Mouse (Mus musculus): Measurements from ENCODE around the gene Ago1. TPM values are rescaled to one million over a fixed set of nuclear protein-coding genes. Genes with fewer than 3 reads are reported as not detected.

Ago1 gene
- total RNA-seq, 2 experiments from 2014 or later = 47.2 to 52.2 TPM

DNA sequence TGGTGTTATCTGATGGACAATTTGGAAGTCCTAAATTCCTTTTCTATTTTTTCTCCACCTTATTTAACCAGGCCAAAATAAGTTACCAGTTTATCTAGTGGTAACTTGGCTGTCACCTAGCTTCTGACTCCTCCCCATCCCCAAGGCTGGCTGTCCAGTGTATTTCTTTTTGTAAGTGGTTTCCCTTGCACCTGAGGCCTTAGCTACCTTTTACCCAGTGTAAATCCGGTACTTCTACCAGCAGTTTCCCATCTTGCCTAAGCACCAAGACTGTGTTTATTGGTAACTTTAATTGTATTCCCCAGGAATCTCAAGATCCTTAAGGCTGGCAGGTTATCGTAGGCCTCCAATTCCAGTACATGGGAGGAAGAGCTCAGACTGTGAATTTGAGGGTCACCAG lies 34.3 kb downstream of the Ago1 start:
- intact Hi-C loops (cut with DNase I) = no loop called here
- no peak for DNase-seq (ENCODE audit: extremely low spot score in 1 of 2, low spot score in 2 of 2)
- no peak for TF ChIP-seq CTCF (IDR thresholded peaks at IDR 0.05)
- H3K4me3 ChIP-seq = no peak overlapping the region
- no peak overlapping the region for H3K27ac ChIP-seq

GRCm38 (mm10) chr4:126433175-126433574 lies 35.2 kb downstream of the Ago1 start:
- DNase-seq (ENCODE audit: extremely low spot score in 1 of 2, low spot score in 2 of 2) = no peak
- Histone ChIP-seq H3K4me3 (no peak overlapping the region), H3K27ac (no peak overlapping the region)
- intact Hi-C loops (cut with DNase I) = no loop called here
- TF ChIP-seq CTCF (IDR thresholded peaks at IDR 0.05) = no peak

DNA sequence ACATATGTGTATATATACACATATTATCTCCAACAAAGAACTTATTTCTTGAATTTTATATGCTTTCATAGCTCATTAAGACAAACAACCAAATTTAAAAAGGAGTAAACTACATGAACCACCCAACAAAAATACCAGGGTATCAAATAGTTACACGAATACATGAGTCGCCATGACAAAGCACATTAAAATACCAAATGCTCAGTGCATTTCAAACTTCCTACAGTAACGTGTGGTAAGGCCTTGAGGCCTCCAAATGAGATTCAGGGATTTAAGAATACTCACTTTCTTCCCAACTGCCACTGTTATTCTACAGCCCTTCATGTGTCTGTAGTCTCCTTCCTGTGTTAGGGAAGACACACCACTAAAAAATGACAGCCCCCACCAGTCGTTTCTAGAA lies 36.6 kb downstream of the Ago1 start:
- Histone ChIP-seq H3K27ac (no peak overlapping the region), H3K4me3 (no peak overlapping the region)
- no peak for TF ChIP-seq CTCF (IDR thresholded peaks at IDR 0.05)
- no peak for DNase-seq (ENCODE audit: extremely low spot score in 1 of 2, low spot score in 2 of 2)
- intact Hi-C loops (cut with DNase I) = no loop called here

DNA sequence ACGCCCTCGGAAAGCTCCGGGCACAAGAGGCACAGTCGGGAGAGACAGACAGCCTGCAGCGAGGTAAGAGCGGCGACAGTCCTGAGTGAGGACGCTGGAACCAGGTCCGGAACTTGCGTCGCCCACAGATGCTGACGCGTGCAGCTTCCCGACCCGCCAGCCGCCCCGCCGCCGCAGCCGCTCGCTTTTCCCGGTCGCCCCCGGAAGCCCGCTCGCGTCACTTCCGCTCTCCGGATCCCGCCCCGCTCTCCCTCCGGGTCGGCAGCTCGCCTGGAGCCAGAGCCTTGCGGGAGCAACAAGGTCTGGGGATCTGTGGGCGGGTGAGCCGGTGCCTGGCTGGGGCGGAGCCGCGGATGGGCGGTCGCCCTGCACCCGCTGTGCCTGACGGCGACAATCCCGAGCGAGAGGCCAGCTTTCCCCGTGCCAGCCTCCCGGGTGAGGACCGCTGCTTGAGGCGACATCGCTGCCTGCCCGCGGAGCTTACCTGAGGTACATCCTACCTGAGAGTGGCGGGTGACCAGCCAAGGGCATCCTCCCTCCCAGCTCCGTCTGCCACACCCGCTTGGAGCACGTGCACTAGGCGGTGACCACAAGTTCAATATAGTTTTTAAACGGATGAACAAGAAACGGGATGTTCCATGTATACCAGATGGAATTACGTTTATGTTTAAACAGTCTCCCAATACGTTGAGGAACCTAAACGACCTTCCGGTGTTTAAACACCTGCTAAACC lies 38.9 kb downstream of the Ago1 start, which contains the start of gene Ago3:
Gene Ago3 (minus strand): TSS at position 210 of the 733 bp plus-strand sequence.
- intact Hi-C loops (cut with DNase I) = loop anchor here (1.0 kb wide), 1 partner anchor 39 kb away; the partner anchor contains the start of gene Ago1
- DNase-seq (ENCODE audit: extremely low spot score in 1 of 2, low spot score in 2 of 2) = peak; percentile 92 to 97
- Histone ChIP-seq H3K4me3 (peak within 1 kb of the TSS; percentile 98), H3K27ac (peak within 1 kb of the TSS; percentile 93)
- no peak for TF ChIP-seq CTCF (IDR thresholded peaks at IDR 0.05)

DNA sequence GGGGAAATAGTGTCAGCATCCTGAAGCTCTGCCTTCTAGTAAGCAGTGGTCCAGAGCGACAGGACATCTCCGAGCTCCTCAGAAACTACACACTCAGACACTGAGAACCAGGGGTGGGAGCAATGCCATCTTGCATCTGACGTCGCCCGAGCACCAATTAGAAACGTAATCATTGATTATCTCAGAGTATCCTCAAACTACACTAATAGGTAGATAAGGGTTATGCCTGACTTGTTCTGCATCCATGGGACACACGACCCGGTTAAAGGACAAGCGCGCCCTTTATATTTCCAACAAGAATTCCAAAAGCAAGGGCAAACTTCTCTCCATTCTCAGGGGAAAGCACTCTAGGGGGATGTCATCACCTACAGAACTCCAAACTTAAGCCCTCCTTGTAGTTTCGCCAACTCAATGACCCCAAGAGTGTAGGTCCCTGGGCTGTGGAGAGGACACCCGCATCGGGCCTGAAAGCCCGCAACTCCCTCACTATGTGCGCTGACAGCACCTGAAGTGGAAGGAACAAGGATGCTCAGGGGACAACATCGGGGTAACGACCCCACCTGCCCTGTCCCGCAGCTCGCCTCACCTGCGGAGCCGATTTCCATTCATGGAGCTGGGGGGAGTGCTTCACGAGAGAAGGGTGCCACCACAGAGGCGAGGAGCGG lies 39.6 kb downstream of the Ago1 start:
- peak overlapping the region; percentile 98 for H3K4me3 ChIP-seq
- no peak for TF ChIP-seq CTCF (IDR thresholded peaks at IDR 0.05)
- intact Hi-C loops (cut with DNase I) = loop anchor here (1.0 kb wide), 1 partner anchor 39 kb away; the partner anchor contains the start of gene Ago1
- DNase-seq (ENCODE audit: extremely low spot score in 1 of 2, low spot score in 2 of 2) = no peak
- peak overlapping the region; percentile 93 for H3K27ac ChIP-seq

GRCm38 (mm10) chr4:126423866-126424265 lies 44.5 kb downstream of the Ago1 start:
- Histone ChIP-seq H3K4me3 (no peak overlapping the region), H3K27ac (no peak overlapping the region)
- no peak for TF ChIP-seq CTCF (IDR thresholded peaks at IDR 0.05)
- intact Hi-C loops (cut with DNase I) = no loop called here
- DNase-seq (ENCODE audit: extremely low spot score in 1 of 2, low spot score in 2 of 2) = no peak

- intact Hi-C loops (cut with DNase I) = no loop called here
- no peak for TF ChIP-seq CTCF (IDR thresholded peaks at IDR 0.05)
- no peak overlapping the region for H3K27ac ChIP-seq
- no peak for DNase-seq (ENCODE audit: extremely low spot score in 1 of 2, low spot score in 2 of 2)
- H3K4me3 ChIP-seq = no peak overlapping the region
These were observed 52.7 kb downstream of the Ago1 start for GRCm38 (mm10) chr4:126415707-126416106.

DNA sequence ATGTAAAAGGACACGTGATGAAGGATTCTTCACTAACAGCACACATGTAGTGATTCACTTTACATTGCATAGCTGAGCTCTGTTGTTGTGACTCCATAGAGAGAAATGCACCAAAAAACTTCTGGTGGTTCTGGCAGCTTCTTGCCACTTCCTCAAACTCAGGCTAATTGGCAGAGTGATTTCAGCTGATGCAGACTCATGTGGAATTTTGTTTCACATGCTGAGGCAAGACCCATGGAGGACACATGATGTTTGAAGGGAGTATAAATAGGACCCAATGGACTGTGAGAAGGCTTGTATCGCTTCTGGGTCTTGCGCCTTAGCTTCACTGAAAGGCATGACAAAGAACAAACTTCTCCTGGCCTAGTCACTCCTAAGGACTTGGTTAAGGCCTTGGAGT lies 55.9 kb downstream of the Ago1 start:
- no peak overlapping the region for H3K27ac ChIP-seq
- DNase-seq (ENCODE audit: extremely low spot score in 1 of 2, low spot score in 2 of 2) = no peak
- intact Hi-C loops (cut with DNase I) = no loop called here
- TF ChIP-seq CTCF (IDR thresholded peaks at IDR 0.05) = no peak
- H3K4me3 ChIP-seq = no peak overlapping the region

Other genes starting within 250 kb of the Ago1 start
- 100 to 1,000 TPM; 281 TPM for gene Map7d1, start 212.2 kb downstream of the Ago1 start, total RNA-seq (2021)
- gene Trappc3, start 206.3 kb downstream of the Ago1 start, total RNA-seq (2021) = 10 to 100 TPM; 77.0 to 87.5 TPM
- gene Col8a2, start 181.8 kb downstream of the Ago1 start, total RNA-seq (2021) = 1 to 10 TPM; 1.9 to 3.0 TPM
- gene Adprhl2, start 146.9 kb downstream of the Ago1 start, total RNA-seq (2021) = 10 to 100 TPM; 29.5 to 29.9 TPM
- gene Tekt2, start 142.9 kb downstream of the Ago1 start, total RNA-seq (2021) = 1 to 10 TPM; 1.5 to 1.6 TPM
- gene Ago3, start 39.0 kb downstream of the Ago1 start, total RNA-seq (2021) = 10 to 100 TPM; 33.6 to 45.8 TPM
- 1 to 10 TPM; 7.6 to 9.6 TPM for gene Ago4, start 64.9 kb upstream of the Ago1 start, total RNA-seq (2021)
- gene Clspn, start 88.4 kb upstream of the Ago1 start, total RNA-seq (2021) = under 1 TPM; 0.63 to 0.75 TPM
- gene 5730409E04Rik, start 141.2 kb upstream of the Ago1 start, total RNA-seq (2021) = 10 to 100 TPM; 70.6 to 72.1 TPM
- gene Psmb2, start 209.0 kb upstream of the Ago1 start, total RNA-seq (2021) = 10 to 100 TPM; 90.8 to 91.9 TPM